Mouse (Mus musculus) heart, postnatal 10 days (tissue): ENCODE data around the gene Lrrfip2. TPM values are rescaled to one million over a fixed set of nuclear protein-coding genes. Genes with fewer than 3 reads are reported as not detected.

ENCODE experiments used
- DNase-seq, 2 experiments: peaks; one replicate each; pipeline ENCODE4 v3.0.0; 2021
- intact Hi-C: fragments of 180-260 bp; cut with DNase I; formaldehyde crosslinking; loops from one replicate; pipeline ENCODE4 v1.15.1; 2025
- total RNA-seq, 2 experiments: library from RNA; stranded (reverse); gene quantifications; 2 replicates each; pipeline ENCODE4 v1.2.3; 2021

Gene Lrrfip2
- total RNA-seq, 2 experiments from 2014 or later: 105 to 108 TPM

- intact Hi-C loops: loop anchor here (5.0 kb wide), 1 partner anchor 92 kb away; the partner anchor contains the start of gene Lrrfip2
- DNase-seq: no peak
Measured at GRCm38 (mm10) chr9:111209158-111209699, 91.8 kb downstream of the Lrrfip2 start.

GRCm38 (mm10) chr9:111210412-111210811 lies 93.0 kb downstream of the Lrrfip2 start:
- intact Hi-C loops: loop anchor here (5.0 kb wide), 1 partner anchor 118 kb away; no protein-coding TSS in a partner anchor

GRCm38 (mm10) chr9:111211122-111212041 lies 94.0 kb downstream of the Lrrfip2 start:
- intact Hi-C loops: loop anchor here (5.0 kb wide), 1 partner anchor 119 kb away; no protein-coding TSS in a partner anchor

More at GRCm38 (mm10) chr9:111210412-111210811, 93.0 kb downstream of the Lrrfip2 start:
- no peak for DNase-seq

DNA sequence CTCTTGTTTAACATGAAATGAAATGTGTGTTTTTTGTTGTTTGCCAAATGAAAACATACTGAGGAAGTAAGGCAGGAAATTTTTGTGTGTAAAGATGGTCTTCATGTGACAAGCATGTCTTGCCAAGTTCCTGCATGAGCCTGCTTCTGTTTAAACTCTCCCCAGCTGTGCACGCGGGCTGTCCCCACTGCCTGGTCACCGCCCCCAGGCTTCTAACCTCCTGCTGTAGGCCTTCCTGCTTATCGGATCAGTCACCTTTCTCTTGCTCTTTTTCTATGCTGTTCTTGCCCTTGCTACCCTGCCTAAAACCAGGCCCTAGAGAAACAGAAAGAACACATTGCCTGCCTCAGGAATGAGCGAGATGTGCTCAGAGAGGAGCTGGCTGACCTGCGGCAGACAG lies 96.1 kb downstream of the Lrrfip2 start:
- DNase-seq: peak; percentile 43 to 56
- intact Hi-C loops: loop anchor here (5.0 kb wide), 1 partner anchor 121 kb away; no protein-coding TSS in a partner anchor

More at GRCm38 (mm10) chr9:111211122-111212041, 94.0 kb downstream of the Lrrfip2 start:
- DNase-seq: no peak

DNA sequence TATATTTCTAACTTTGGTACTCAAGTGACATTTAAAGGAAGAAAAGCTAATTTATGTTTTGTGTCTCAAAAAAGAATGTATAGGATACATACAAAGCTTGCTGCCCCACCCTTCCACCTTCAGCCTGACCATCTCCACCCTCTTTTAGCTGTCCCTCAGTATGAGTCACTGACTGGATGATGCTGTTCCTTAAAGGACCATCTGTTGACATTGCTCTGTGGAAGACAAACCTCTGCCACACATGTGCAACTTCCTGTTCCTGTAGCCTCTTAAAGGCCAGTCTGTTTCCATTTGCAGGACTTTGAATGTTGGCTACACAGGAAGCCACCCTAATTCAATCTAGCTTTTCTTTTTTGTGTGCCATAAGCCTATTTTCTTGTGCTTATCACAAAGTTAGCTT lies 99.0 kb downstream of the Lrrfip2 start:
- DNase-seq: no peak
- intact Hi-C loops: no loop called here

DNA sequence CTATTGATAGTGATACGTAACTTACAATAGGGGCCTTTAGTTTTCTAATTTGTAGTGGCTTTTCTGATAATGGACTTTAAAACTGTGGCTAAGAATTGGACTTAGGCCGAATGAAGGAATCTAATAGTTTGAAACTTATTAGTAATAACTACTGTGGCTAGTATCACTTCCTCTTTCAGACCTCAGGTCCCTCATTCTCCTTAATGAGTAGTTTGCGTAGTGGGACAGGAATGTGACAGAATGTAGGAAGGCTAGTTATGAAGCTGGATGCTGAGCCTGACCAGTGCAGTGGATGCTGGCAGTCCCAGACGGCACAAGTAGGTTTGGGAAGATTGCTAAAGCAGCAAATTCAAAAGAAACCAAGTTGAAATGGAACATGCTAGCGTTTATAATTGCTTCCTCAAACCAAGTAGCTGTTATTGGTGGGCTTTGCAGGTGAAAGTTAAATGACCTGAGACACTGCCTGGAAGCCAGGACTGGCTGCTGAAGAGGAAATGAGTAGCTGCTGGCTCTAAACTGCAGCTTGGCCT lies 103.2 kb downstream of the Lrrfip2 start:
- DNase-seq: no peak
- intact Hi-C loops: no loop called here

DNA sequence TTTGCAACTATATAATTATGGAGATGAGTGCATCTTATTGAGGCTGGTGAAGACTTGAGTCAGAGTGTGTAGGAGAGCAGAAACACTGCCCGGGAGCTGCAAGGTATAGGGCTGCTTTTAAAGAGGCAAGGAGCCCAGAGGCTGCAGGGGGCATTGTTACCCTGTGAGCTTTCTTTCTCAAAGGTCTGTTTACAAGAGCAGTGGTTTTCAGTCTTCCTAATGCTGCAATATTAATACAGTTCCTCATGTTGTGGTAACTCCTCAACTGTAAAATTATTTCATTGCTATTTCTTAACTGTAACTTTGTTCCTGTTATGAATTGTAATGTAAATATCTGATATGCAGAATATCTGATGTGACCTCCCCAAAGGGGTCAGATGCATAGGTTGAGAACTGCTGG lies 104.2 kb downstream of the Lrrfip2 start:
- no peak for DNase-seq
- intact Hi-C loops: no loop called here

DNA sequence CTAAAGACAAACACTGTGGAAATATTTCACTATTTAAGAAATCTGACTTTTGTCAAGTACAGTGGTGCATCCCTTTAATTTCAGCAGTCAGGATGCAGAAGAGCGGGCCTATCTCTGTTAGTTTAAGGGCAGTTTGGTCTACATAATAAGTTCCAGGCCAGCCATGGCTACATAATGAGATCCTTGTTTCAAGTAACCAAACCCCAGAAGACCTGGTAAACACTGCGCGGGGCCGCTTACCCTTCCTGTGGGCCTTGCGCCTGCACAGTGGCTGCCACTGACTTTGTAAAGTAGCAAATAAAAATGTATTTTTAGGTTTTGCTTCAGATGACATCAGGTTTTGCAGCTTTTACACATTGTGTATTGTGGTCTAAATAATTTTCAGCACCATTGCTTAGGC lies 106.0 kb downstream of the Lrrfip2 start:
- DNase-seq: no peak
- intact Hi-C loops: no loop called here

- DNase-seq: peak; percentile 52 to 64
- intact Hi-C loops: loop anchor here (5.0 kb wide), 1 partner anchor 136 kb away; no protein-coding TSS in a partner anchor
Measured at GRCm38 (mm10) chr9:111228446-111228845, 111.1 kb downstream of the Lrrfip2 start.

DNA sequence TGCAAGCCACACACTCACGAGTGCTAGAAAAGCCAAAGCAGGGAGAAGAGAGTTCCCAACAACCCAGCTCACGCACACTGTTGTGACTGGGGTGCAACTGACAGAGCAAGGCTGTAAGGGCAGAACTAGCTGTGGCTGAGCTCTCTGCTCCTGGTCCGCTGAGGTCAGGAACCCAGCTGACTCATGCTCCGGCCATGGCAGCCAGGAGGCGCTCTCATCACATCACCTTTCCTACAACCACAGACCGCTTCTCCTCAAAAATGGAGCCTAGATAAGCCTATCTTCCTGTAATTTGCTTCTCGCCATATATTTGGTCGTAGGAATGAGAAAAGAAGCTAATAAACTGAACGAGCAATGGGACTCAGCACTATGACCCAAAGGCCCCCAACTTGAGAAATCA lies 117.3 kb downstream of the Lrrfip2 start:
- intact Hi-C loops: no loop called here
- DNase-seq: no peak

DNA sequence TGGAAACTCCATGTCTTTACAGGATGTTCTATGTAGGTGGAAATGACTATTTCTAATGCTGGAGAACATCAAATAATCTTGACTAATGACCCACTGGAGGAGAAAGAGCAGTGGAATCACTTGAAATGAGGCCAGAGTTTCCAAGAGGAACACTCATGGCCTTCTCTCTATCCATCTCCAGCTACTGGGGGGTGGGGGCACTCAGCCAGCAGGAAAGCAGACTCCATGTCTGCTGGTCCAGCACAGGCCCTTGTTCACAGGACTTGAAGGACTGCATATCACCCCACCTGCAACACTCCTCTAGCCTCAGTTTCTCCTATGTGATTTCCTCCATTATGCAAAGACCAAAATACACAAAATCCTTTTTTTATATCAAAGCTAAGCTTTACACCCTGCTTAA lies 120.3 kb downstream of the Lrrfip2 start:
- DNase-seq: no peak
- intact Hi-C loops: no loop called here

- intact Hi-C loops: no loop called here
Measured at GRCm38 (mm10) chr9:111239821-111240220, 122.4 kb downstream of the Lrrfip2 start.

GRCm38 (mm10) chr9:111243384-111243783 lies 126.0 kb downstream of the Lrrfip2 start:
- intact Hi-C loops: no loop called here
- DNase-seq: no peak

More at GRCm38 (mm10) chr9:111239821-111240220, 122.4 kb downstream of the Lrrfip2 start:
- DNase-seq: no peak

DNA sequence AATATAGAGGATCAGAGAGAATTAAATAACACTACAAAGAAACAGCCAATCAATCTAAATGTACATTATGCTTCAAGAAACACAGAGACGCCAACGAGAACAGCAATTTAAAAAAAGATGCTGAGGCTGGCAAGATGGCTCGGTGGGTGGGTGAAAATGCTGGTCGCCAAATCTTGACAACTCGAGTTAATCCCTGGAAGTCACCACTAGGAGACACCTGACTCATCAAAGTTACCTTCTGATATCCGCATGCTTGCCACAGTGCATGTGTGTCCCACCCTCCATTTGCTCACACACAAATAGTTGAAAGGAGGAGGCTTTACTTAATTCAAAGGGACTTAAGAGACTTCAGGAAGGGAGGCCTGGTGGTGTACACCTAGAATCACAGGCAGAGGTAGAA lies 128.2 kb downstream of the Lrrfip2 start:
- intact Hi-C loops: no loop called here
- DNase-seq: no peak

GRCm38 (mm10) chr9:111247682-111248246 lies 130.4 kb downstream of the Lrrfip2 start:
- DNase-seq: peak; percentile 36 to 57
- intact Hi-C loops: no loop called here

GRCm38 (mm10) chr9:111252161-111252869 lies 134.9 kb downstream of the Lrrfip2 start:
- intact Hi-C loops: loop anchor here (5.0 kb wide), 2 partner anchors 160 to 255 kb away; no protein-coding TSS in a partner anchor
- no peak for DNase-seq

DNA sequence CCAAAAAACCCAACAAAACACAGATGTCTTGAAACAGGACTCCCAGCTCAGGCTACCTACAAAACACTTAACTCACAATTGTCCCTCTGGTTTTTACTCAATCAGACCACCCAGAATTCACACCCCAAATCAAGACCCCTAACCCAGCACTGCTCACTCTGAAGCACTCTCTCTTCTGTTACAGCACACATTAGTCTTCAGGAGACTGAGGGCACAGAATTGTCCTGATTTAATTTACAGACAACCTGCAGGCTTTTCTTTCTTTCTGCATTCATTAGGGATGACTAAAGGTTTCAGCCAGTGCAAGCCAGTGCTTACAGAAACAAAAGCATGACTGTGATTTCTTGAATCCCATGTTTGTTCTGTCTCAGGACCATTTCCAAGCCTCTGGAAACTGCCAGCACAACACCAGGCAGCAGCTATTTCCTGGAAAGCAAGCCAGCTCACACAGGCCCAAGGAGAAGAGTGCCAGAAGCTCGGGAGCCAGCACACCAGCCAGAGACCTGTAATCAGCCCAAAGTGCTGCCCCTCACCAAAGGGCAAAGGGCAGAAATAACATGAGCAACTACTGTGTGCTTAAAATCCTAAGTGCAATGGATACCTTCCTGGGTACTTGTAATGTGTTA lies 143.1 kb downstream of the Lrrfip2 start:
- intact Hi-C loops: no loop called here
- peak; percentile 66 to 67 for DNase-seq

DNA sequence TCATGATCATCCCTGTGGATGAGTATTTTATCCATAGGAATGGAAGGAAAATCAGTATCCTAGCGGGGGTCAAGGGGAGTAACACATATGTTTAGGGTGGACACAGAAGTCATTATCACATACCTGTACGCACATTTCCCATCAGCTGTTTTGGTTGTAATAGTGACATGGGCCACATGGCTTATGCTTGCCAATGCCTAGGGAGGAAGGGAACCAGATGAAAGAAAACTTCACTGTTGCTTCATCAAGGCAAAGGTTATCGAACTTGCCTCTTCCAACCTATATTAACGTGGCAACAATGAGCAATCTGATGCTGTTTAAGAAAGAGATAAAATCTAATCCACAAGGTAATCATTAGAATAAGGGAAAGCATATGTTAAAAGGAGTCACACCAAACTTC lies 144.0 kb downstream of the Lrrfip2 start:
- intact Hi-C loops: no loop called here
- DNase-seq: no peak

DNA sequence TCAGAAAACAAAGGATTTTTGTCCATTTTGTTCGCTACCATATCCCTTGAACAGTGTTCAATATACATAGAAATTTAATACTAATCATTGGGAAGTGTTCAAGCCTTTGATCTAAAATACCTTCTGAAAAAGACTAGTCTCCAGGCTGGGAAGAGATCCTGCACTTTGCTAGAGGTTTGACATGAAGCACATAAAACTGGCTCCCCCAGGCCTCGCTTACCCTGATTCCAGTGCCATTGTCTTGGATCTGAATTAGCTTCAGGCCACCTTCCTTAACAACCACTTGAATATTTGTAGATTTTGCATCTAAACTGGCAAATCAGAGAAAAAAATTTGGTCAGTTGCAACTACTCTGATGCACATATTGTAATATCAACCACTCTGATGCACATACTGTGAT lies 150.6 kb downstream of the Lrrfip2 start:
- intact Hi-C loops: no loop called here
- no peak for DNase-seq

DNA sequence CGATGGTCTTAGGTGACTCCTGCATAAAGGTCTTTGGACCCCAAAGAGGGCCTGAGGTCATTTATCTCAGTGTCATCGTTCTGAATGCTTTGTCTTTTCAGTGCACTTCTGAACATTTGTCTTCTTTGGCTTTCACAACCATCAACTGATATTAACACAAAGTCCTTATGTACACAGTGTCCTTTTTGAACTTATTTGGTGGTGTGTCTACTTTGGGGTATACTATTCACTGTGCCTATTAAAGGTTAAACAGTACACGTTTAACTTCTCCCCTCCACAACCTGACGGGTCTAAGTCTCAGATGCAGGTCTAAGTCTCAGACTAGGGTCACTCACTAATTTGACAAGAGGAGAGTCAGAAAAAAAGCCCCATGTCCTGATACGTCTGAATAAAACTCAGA lies 153.2 kb downstream of the Lrrfip2 start:
- no peak for DNase-seq
- intact Hi-C loops: no loop called here
